Mouse (Mus musculus) small intestine, adult 2 months (tissue): Measurements from ENCODE around the gene Smurf2. TPM values are rescaled to one million over a fixed set of nuclear protein-coding genes. Genes with fewer than 3 reads are reported as not detected.

Experiments used
- H3K27ac ChIP-seq: fragments of 200-500 bp; 2 replicates; pipeline ENCODE4 v1.5.1; 2012; ENCODE audit warnings: low read depth, low read length, control low read depth, inconsistent platforms; ENCODE audit not compliant: insufficient read depth
- H3K27me3 ChIP-seq: fragments of 200-500 bp; 2 replicates; pipeline ENCODE4 v1.6.1; 2012; ENCODE audit warnings: mild to moderate bottlenecking, moderate library complexity, low read length, inconsistent platforms; ENCODE audit not compliant: control insufficient read depth, insufficient read depth
- H3K36me3 ChIP-seq: fragments of 200-500 bp; 2 replicates; pipeline ENCODE4 v1.6.1; 2012; ENCODE audit warnings: mild to moderate bottlenecking, low read length, control low read depth, inconsistent platforms; ENCODE audit not compliant: control insufficient read depth, insufficient read depth
- H3K4me1 ChIP-seq: fragments of 200-500 bp; 2 replicates; pipeline ENCODE4 v1.6.1; 2012; ENCODE audit warnings: low read length, inconsistent platforms, mixed read lengths; ENCODE audit not compliant: control insufficient read depth, insufficient read depth, insufficient read length
- H3K4me3 ChIP-seq: fragments of 200-500 bp; 2 replicates; pipeline ENCODE4 v1.5.1; 2012; ENCODE audit warnings: low read depth, mild to moderate bottlenecking, control low read depth, inconsistent platforms, low read length, moderate library complexity
- CTCF ChIP-seq: fragments of 200-500 bp; IDR thresholded peaks from 2 replicates; pipeline ENCODE4 v1.5.1; 2012; ENCODE audit warnings: low read depth, mild to moderate bottlenecking, control low read depth, inconsistent platforms, low read length, moderate library complexity, mixed read lengths; ENCODE audit not compliant: insufficient replicate concordance, insufficient read length; ENCODE audit errors: extremely low read depth
- POLR2A ChIP-seq: fragments of 200-500 bp; IDR thresholded peaks from 2 replicates; pipeline ENCODE4 v1.6.1; 2012; ENCODE audit warnings: low read depth, mild to moderate bottlenecking, control low read depth, inconsistent platforms, low read length, moderate library complexity
- WGBS: fragments of 180-500 bp; shearing (Covaris S2); methylation state at CpG from one replicate; pipeline ENCODE4 v1.1.7; 2018; 5-methylcytosine and 5-hydroxymethylcytosine counted together
- polyA plus RNA-seq: library from polyadenylated mRNA; depleted of rRNA; stranded (reverse); fragments of >200 nt; gene quantifications from 2 replicates; pipeline ENCODE4 v1.2.3, GENCODE M21; 2012

Smurf2 gene
- polyA plus RNA-seq, 1 experiment, result 5.9 TPM

- H3K27ac ChIP-seq, result no peak overlapping the region
These were observed 13.3 kb downstream of the Smurf2 start for GRCm38 (mm10) chr11:106907253-106907652.

DNA sequence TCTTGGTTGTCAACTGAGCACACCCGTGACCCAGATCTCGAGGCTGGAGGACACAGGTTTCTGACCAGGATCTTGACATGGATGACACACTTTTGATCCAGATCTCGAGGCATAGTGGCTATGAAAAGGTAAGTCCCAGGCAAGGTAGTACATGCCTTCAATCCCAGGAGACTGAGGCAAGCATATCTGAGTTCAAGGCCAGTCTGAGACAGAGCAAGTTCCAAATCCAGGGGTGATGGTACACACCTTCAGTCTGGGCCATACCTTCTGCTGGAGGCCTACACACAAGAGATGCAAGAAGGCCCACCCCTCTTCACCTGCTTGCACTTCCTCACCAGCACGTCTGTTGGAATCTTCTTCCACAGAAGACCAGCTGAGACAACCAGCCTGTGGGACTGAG lies 14.8 kb downstream of the Smurf2 start:
- 90% methylated on average over 4 of the region's 4 CpGs for WGBS
- no peak overlapping the region for H3K27ac ChIP-seq
- 0 out of 2 replicates have a peak, but pooled peaks cover 2% of the 10 kb centered on the region for H3K36me3 ChIP-seq

More at GRCm38 (mm10) chr11:106907253-106907652, 13.3 kb downstream of the Smurf2 start:
- WGBS, result 33% methylated on average over 1 of the region's 1 CpGs
- H3K4me3 ChIP-seq, result no peak overlapping the region
- no peak for TF ChIP-seq CTCF
- TF ChIP-seq POLR2A, result no peak
- no peaks in the 10 kb centered on the region for H3K27me3 ChIP-seq
- H3K36me3 ChIP-seq, result peaks cover 4% of the 10 kb centered on the region; the same call in 1 of the 2 replicates
- peaks cover 5% of the 10 kb centered on the region; the same call in 1 of the 2 replicates for H3K4me1 ChIP-seq

DNA sequence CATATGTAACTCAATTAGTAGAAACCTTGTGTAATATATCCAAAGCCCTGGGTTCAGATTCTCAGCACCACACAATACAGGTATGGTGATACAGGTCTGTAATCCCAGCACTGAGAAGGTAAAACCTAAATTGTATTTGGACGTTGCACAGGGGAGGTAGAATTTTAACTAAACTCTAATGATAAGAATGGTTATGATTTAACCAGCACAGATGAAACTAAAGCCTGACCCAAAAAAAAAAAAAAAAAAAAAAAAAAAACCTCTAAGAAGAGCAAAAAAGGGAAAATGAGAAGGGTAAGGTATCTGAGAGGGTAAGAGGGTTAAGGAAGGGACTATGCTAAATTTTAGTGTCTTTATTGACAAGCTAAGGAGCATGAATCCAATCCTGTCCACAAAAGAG lies 20.7 kb downstream of the Smurf2 start:
- H3K36me3 ChIP-seq, result peaks cover 2% of the 10 kb centered on the region; the same call in 1 of the 2 replicates
- no peaks in the 10 kb centered on the region for H3K27me3 ChIP-seq
- WGBS, result 23% methylated on average over 1 of the region's 1 CpGs

More for the DNA sequence above, 14.8 kb downstream of the Smurf2 start:
- TF ChIP-seq CTCF (no peak), POLR2A (no peak)
- no peaks in the 10 kb centered on the region for H3K27me3 ChIP-seq
- H3K4me3 ChIP-seq, result no peak overlapping the region
- H3K4me1 ChIP-seq, result peaks cover 11% of the 10 kb centered on the region; the same call in 1 of the 2 replicates

DNA sequence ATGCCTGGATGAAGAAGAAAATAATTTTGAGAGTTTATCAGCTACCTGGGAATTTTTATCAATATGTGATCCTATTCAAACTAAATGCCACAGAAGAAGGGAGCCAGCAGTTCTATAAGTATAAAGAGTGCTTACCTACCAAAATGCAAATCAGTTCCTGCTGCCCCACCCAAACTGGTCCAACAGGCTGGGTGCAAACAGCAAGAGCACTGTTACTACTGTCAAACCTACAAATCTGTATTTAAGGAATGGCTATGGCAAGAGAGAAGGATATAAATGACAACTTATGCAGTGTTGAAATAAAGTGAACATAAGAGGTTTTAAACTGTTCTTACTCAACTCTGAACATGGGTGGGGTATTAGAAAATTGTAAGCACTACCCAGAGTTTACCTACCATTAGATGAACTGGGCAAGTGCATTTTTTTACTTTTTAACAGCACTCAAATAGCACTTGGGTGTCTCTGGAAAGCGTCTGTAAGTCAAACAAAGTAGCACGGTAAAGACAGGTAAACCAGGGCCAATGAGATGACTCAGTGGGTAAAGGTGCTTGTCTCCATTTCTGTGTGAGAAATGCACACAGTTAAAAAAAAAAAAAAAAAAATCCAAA lies 23.9 kb downstream of the Smurf2 start:
- peaks cover 2% of the 10 kb centered on the region; the same call in 1 of the 2 replicates for H3K36me3 ChIP-seq
- H3K4me1 ChIP-seq, result peaks cover 7% of the 10 kb centered on the region; the same call in 1 of the 2 replicates
- H3K27me3 ChIP-seq, result no peaks in the 10 kb centered on the region
- 33% methylated on average over 2 of the region's 2 CpGs for whole genome bisulfite sequencing
- H3K4me3 ChIP-seq, result no peak overlapping the region
- H3K27ac ChIP-seq, result no peak overlapping the region
- TF ChIP-seq POLR2A (no peak), CTCF (no peak)

More for the DNA sequence above, 20.7 kb downstream of the Smurf2 start:
- Histone ChIP-seq H3K4me3 (no peak overlapping the region), H3K27ac (no peak overlapping the region), H3K4me1 (peaks cover 10% of the 10 kb centered on the region; the same call in 1 of the 2 replicates)
- TF ChIP-seq POLR2A (no peak), CTCF (no peak)

DNA sequence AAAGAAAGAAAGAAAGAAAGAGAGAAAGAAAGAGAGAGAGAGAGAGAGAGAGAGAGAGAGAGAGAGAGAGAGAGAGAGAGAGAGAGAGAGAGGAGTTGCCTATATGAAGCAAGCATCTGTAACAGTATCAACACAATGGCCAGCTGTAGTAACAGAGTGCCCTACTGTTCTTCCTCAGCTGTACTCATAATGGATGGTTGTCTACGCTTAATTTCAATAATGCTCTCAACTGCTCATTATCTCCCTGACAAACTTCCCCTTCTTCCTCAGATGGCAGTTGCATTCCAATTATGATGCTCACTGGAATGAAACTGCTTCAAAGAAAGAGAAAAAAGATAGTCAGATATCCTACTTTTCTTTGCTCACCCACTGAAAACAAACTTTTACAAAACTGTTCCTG lies 36.9 kb downstream of the Smurf2 start:
- WGBS, result 73% methylated on average over 1 of the region's 1 CpGs
- no peak for TF ChIP-seq POLR2A
- no peak for TF ChIP-seq CTCF
- Histone ChIP-seq H3K36me3 (no peaks in the 10 kb centered on the region), H3K4me1 (no peaks in the 10 kb centered on the region), H3K27me3 (no peaks in the 10 kb centered on the region), H3K27ac (no peak overlapping the region), H3K4me3 (no peak overlapping the region)

DNA sequence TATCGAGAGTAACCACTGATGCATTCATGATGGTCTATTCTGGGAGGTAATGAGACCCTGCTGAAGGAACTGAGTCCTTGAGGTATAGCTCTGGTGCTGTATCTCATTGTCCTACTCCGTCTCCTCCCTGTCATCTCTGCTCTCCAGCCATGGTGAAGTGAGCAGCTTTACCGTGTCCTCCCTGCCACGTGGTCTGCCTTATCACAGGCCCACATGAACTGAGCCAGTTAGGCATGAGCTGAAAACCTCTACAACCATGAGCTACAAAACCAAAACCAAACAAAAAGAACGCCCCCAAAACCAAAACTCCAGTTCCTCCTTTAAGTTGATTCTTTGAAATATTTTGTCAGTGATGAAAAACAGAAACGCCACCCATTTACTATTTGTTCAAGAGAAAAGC lies 47.9 kb downstream of the Smurf2 start:
- 78% methylated on average over 6 of the region's 6 CpGs for WGBS
- TF ChIP-seq CTCF (no peak), POLR2A (no peak)
- Histone ChIP-seq H3K27me3 (no peaks in the 10 kb centered on the region), H3K27ac (no peak overlapping the region), H3K4me3 (no peak overlapping the region), H3K4me1 (no peaks in the 10 kb centered on the region), H3K36me3 (peaks cover 18% of the 10 kb centered on the region)

DNA sequence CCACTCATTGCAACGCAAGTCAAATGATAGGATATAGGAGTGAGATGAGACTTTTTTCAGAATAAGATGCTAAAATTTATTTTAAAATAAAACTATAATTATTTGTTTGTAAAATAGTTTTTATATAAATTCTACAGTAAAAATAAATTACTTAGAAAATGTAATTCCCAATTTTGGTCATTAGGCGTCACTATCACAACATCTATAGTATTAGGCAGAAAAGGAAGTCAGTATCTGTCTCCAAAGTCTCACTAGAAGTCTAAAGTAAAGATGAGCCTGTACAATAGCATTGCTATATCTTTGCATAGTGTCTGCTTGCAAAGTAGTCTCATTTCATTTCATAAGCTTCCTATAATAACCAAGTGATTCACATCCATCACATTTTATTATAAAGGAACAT lies 69.1 kb downstream of the Smurf2 start:
- no peak overlapping the region for H3K27ac ChIP-seq
- H3K36me3 ChIP-seq, result peaks cover 49% of the 10 kb centered on the region
- TF ChIP-seq CTCF (no peak), POLR2A (no peak)
- no peaks in the 10 kb centered on the region for H3K4me1 ChIP-seq
- no peaks in the 10 kb centered on the region for H3K27me3 ChIP-seq
- WGBS, result 57% methylated on average over 2 of the region's 2 CpGs
- no peak overlapping the region for H3K4me3 ChIP-seq
